Mouse (Mus musculus): ENCODE data around the gene Polr3b.

Polr3b gene

GRCm38 (mm10) chr10:84710192-84710591 is 88.1 kb downstream of the Polr3b start:
- DNase-seq (ENCODE audit: low spot score in 2 of 2): no peak

- DNase-seq (ENCODE audit: low spot score in 2 of 2): no peak
Observed at GRCm38 (mm10) chr10:84710827-84711226, 88.7 kb downstream of the Polr3b start.

GRCm38 (mm10) chr10:84711479-84711878 is 89.4 kb downstream of the Polr3b start:
- no peak for DNase-seq (ENCODE audit: low spot score in 2 of 2)

GRCm38 (mm10) chr10:84711940-84712339 is 89.8 kb downstream of the Polr3b start:
- DNase-seq (ENCODE audit: low spot score in 2 of 2): no peak

GRCm38 (mm10) chr10:84712532-84712931 is 90.4 kb downstream of the Polr3b start:
- no peak for DNase-seq (ENCODE audit: low spot score in 2 of 2)

GRCm38 (mm10) chr10:84713043-84713442 is 91.0 kb downstream of the Polr3b start:
- DNase-seq (ENCODE audit: low spot score in 2 of 2): no peak

GRCm38 (mm10) chr10:84715639-84716038 is 93.5 kb downstream of the Polr3b start:
- no peak for DNase-seq (ENCODE audit: low spot score in 2 of 2)

- DNase-seq (ENCODE audit: low spot score in 2 of 2): no peak
Observed at GRCm38 (mm10) chr10:84716581-84716980, 94.5 kb downstream of the Polr3b start.

GRCm38 (mm10) chr10:84722711-84723110 is 100.6 kb downstream of the Polr3b start:
- no peak for DNase-seq (ENCODE audit: low spot score in 2 of 2)

- DNase-seq (ENCODE audit: low spot score in 2 of 2): no peak
Observed at GRCm38 (mm10) chr10:84727005-84727404, 104.9 kb downstream of the Polr3b start.

- DNase-seq (ENCODE audit: low spot score in 2 of 2): no peak
Observed at GRCm38 (mm10) chr10:84727760-84728159, 105.7 kb downstream of the Polr3b start.

- DNase-seq (ENCODE audit: low spot score in 2 of 2): no peak
Observed at GRCm38 (mm10) chr10:84730078-84730477, 108.0 kb downstream of the Polr3b start.

- DNase-seq (ENCODE audit: low spot score in 2 of 2): no peak
Observed at GRCm38 (mm10) chr10:84730956-84731355, 108.9 kb downstream of the Polr3b start.

- no peak for DNase-seq (ENCODE audit: low spot score in 2 of 2)
Observed at GRCm38 (mm10) chr10:84733511-84733910, 111.4 kb downstream of the Polr3b start.

- DNase-seq (ENCODE audit: low spot score in 2 of 2): peak in 1 of 2 experiments; percentile 50
Observed at GRCm38 (mm10) chr10:84754851-84755785, 133.0 kb downstream of the Polr3b start.

GRCm38 (mm10) chr10:84755786-84756203 is 133.7 kb downstream of the Polr3b start, which contains the start of gene Rfx4:
TSS of gene Rfx4 (plus strand) at chr10:84756062.
- peak in 1 of 2 experiments; percentile 54 for DNase-seq (ENCODE audit: low spot score in 2 of 2)

- peak in 1 of 2 experiments; percentile 26 for DNase-seq (ENCODE audit: low spot score in 2 of 2)
Observed at GRCm38 (mm10) chr10:84756435-84757095, 134.5 kb downstream of the Polr3b start.

- DNase-seq (ENCODE audit: low spot score in 2 of 2): no peak
Observed at GRCm38 (mm10) chr10:84757426-84758199, 135.5 kb downstream of the Polr3b start.

- no peak for DNase-seq (ENCODE audit: low spot score in 2 of 2)
Observed at GRCm38 (mm10) chr10:84758200-84758468, 136.0 kb downstream of the Polr3b start.

GRCm38 (mm10) chr10:84758483-84759431 is 136.7 kb downstream of the Polr3b start:
- peak in 1 of 2 experiments; percentile 22 for DNase-seq (ENCODE audit: low spot score in 2 of 2)
